Mouse (Mus musculus): ENCODE data around the gene Rnaseh2a. TPM values are rescaled to one million over a fixed set of nuclear protein-coding genes. Genes with fewer than 3 reads are reported as not detected.
A peak's percentile ranks its signal among the peaks of the same experiment; 100 is the strongest.

Rnaseh2a gene
- polyA plus RNA-seq, 1 experiment from 2014 or later: 67.1 TPM

- Histone ChIP-seq H3K9me3 (ENCODE audit: low read length) (no peaks in the 10 kb centered on the region), H3K4me2 (ENCODE audit: low read depth, low read length) (peak overlapping the region; percentile 81), H3K9ac (replicated peaks) (peak overlapping the region; percentile 50; the same call in 1 of the 2 replicates), H3K36me3 (replicated peaks; ENCODE audit: insufficient read depth, low read length) (peaks cover 3% of the 10 kb centered on the region; the same call in 1 of the 2 replicates), H3K4me1 (ENCODE audit: insufficient read depth) (peaks cover 28% of the 10 kb centered on the region), H3K4me3 (ENCODE audit: low read depth, low read length) (peak overlapping the region; percentile 35), H3K27ac (ENCODE audit: low read depth) (peak overlapping the region; percentile 13; the same call in 1 of the 2 replicates), H3K27me3 (ENCODE audit: insufficient read depth, low read length) (peaks cover 21% of the 10 kb centered on the region)
- TF ChIP-seq EP300 (IDR thresholded peaks at IDR 0.05; ENCODE audit: low read depth): no peak
- TF ChIP-seq CTCF (IDR thresholded peaks at IDR 0.05; ENCODE audit: low read depth): no peak
- DNase-seq (no peak), ATAC-seq (no peak)
- WGBS (ENCODE audit: insufficient replicate concordance): 8% methylated on average over 9 of the region's 9 CpGs
Observed at GRCm38 (mm10) chr8:84913502-84913900, 56.1 kb downstream of the Rnaseh2a start.

- peak; percentile 84 for DNase-seq
Observed at GRCm38 (mm10) chr8:84912895-84913501, 56.6 kb downstream of the Rnaseh2a start.

GRCm38 (mm10) chr8:84912391-84912790, 57.2 kb downstream of the Rnaseh2a start:
- Histone ChIP-seq H3K27ac (ENCODE audit: low read depth) (no peak overlapping the region), H3K9me3 (ENCODE audit: low read length) (no peaks in the 10 kb centered on the region), H3K4me2 (ENCODE audit: low read depth, low read length) (peak overlapping the region; percentile 81), H3K9ac (replicated peaks) (no peak overlapping the region), H3K27me3 (ENCODE audit: insufficient read depth, low read length) (peaks cover 16% of the 10 kb centered on the region), H3K36me3 (replicated peaks; ENCODE audit: insufficient read depth, low read length) (peaks cover 3% of the 10 kb centered on the region; the same call in 1 of the 2 replicates), H3K4me1 (ENCODE audit: insufficient read depth) (peaks cover 28% of the 10 kb centered on the region), H3K4me3 (ENCODE audit: low read depth, low read length) (peak overlapping the region; percentile 35)
- ATAC-seq (no peak), DNase-seq (no peak)
- 23% methylated on average over 26 of the region's 27 CpGs for WGBS (ENCODE audit: insufficient replicate concordance)
- no peak for TF ChIP-seq EP300 (IDR thresholded peaks at IDR 0.05; ENCODE audit: low read depth)
- TF ChIP-seq CTCF (IDR thresholded peaks at IDR 0.05; ENCODE audit: low read depth): no peak

More at GRCm38 (mm10) chr8:84912895-84913501, 56.6 kb downstream of the Rnaseh2a start:
- peak; percentile 56 for ATAC-seq
- Histone ChIP-seq H3K27ac (ENCODE audit: low read depth) (peak overlapping the region; percentile 13; the same call in 1 of the 2 replicates), H3K4me3 (ENCODE audit: low read depth, low read length) (peak overlapping the region; percentile 35), H3K27me3 (ENCODE audit: insufficient read depth, low read length) (peaks cover 17% of the 10 kb centered on the region), H3K9me3 (ENCODE audit: low read length) (no peaks in the 10 kb centered on the region), H3K36me3 (replicated peaks; ENCODE audit: insufficient read depth, low read length) (peaks cover 3% of the 10 kb centered on the region; the same call in 1 of the 2 replicates), H3K9ac (replicated peaks) (peak overlapping the region; percentile 50), H3K4me1 (ENCODE audit: insufficient read depth) (peaks cover 28% of the 10 kb centered on the region), H3K4me2 (ENCODE audit: low read depth, low read length) (peak overlapping the region; percentile 81)
- WGBS (ENCODE audit: insufficient replicate concordance): under 1% methylated on average over 51 of the region's 55 CpGs
- TF ChIP-seq EP300 (IDR thresholded peaks at IDR 0.05; ENCODE audit: low read depth) (no peak), CTCF (IDR thresholded peaks at IDR 0.05; ENCODE audit: low read depth) (no peak)

- TF ChIP-seq CTCF (IDR thresholded peaks at IDR 0.05; ENCODE audit: low read depth): no peak
- TF ChIP-seq EP300 (IDR thresholded peaks at IDR 0.05; ENCODE audit: low read depth): no peak
- Histone ChIP-seq H3K4me3 (ENCODE audit: low read depth, low read length) (no peak overlapping the region), H3K4me1 (ENCODE audit: insufficient read depth) (peaks cover 28% of the 10 kb centered on the region), H3K4me2 (ENCODE audit: low read depth, low read length) (no peak overlapping the region), H3K9ac (replicated peaks) (no peak overlapping the region), H3K27me3 (ENCODE audit: insufficient read depth, low read length) (peaks cover 16% of the 10 kb centered on the region), H3K27ac (ENCODE audit: low read depth) (no peak overlapping the region), H3K36me3 (replicated peaks; ENCODE audit: insufficient read depth, low read length) (peaks cover 3% of the 10 kb centered on the region; the same call in 1 of the 2 replicates), H3K9me3 (ENCODE audit: low read length) (no peaks in the 10 kb centered on the region)
- WGBS (ENCODE audit: insufficient replicate concordance): 92% methylated on average over 9 of the region's 9 CpGs
- DNase-seq: no peak
- ATAC-seq: no peak
Observed at GRCm38 (mm10) chr8:84911854-84912253, 57.7 kb downstream of the Rnaseh2a start.

GRCm38 (mm10) chr8:84910551-84910950, 59.0 kb downstream of the Rnaseh2a start:
- no peak for TF ChIP-seq CTCF (IDR thresholded peaks at IDR 0.05; ENCODE audit: low read depth)
- TF ChIP-seq EP300 (IDR thresholded peaks at IDR 0.05; ENCODE audit: low read depth): no peak
- Histone ChIP-seq H3K9me3 (ENCODE audit: low read length) (no peaks in the 10 kb centered on the region), H3K9ac (replicated peaks) (no peak overlapping the region; the same call in 1 of the 2 replicates), H3K36me3 (replicated peaks; ENCODE audit: insufficient read depth, low read length) (peaks cover 7% of the 10 kb centered on the region), H3K4me2 (ENCODE audit: low read depth, low read length) (peak overlapping the region; percentile 95), H3K4me3 (ENCODE audit: low read depth, low read length) (no peak overlapping the region), H3K27ac (ENCODE audit: low read depth) (no peak overlapping the region), H3K4me1 (ENCODE audit: insufficient read depth) (peaks cover 28% of the 10 kb centered on the region), H3K27me3 (ENCODE audit: insufficient read depth, low read length) (peaks cover 16% of the 10 kb centered on the region)
- ATAC-seq: no peak
- WGBS (ENCODE audit: insufficient replicate concordance): 92% methylated on average over 6 of the region's 6 CpGs
- DNase-seq: no peak

GRCm38 (mm10) chr8:84909949-84910348, 59.6 kb downstream of the Rnaseh2a start:
- H3K4me2 ChIP-seq (ENCODE audit: low read depth, low read length): peak overlapping the region; percentile 95
- H3K36me3 ChIP-seq (replicated peaks; ENCODE audit: insufficient read depth, low read length): peaks cover 12% of the 10 kb centered on the region
- peak overlapping the region; percentile 65 for H3K4me3 ChIP-seq (ENCODE audit: low read depth, low read length)
- no peaks in the 10 kb centered on the region for H3K9me3 ChIP-seq (ENCODE audit: low read length)
- peaks cover 16% of the 10 kb centered on the region for H3K27me3 ChIP-seq (ENCODE audit: insufficient read depth, low read length)
- no peak for DNase-seq
- H3K4me1 ChIP-seq (ENCODE audit: insufficient read depth): peaks cover 28% of the 10 kb centered on the region
- ATAC-seq: no peak
- TF ChIP-seq CTCF (IDR thresholded peaks at IDR 0.05; ENCODE audit: low read depth) (no peak), EP300 (IDR thresholded peaks at IDR 0.05; ENCODE audit: low read depth) (no peak)
- peak overlapping the region; percentile 84 for H3K27ac ChIP-seq (ENCODE audit: low read depth)
- H3K9ac ChIP-seq (replicated peaks): no peak overlapping the region
- 72% methylated on average over 5 of the region's 5 CpGs for WGBS (ENCODE audit: insufficient replicate concordance)

All from liver, postnatal 0 days (tissue).